Mouse (Mus musculus): ENCODE results near the gene Ahctf1. TPM values are rescaled to one million over a fixed set of nuclear protein-coding genes. Genes with fewer than 3 reads are reported as not detected.
A peak's percentile ranks its signal among the peaks of the same experiment; 100 is the strongest.

Ahctf1 gene
- total and polyA plus RNA-seq, 3 experiments = 22.4 to 109 (median 74.7) TPM

DNA sequence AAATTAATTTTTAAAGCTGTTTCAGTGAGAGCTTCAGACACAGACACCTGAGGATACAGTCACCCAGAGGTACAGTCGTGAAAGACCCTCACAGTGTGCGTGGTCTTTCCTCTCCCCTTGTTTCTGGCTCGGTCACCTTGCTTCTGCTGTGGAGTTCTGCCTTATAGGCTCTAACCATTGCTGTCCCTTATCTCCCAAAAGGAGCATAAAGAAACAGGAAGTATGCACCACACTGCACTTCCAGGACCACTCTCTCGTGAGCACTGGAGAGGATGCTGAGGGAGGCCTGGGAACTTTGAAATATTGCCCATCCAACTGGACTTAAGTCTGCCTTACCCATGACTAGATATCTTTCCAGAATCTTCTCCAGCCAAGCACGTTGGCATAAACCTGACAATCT, 92.7 kb downstream of the Ahctf1 start:
- peaks cover 66% of the 10 kb centered on the region for H3K4me1 ChIP-seq (ENCODE audit: insufficient read depth, low read depth, low read length)
- peaks cover 3% of the 10 kb centered on the region for H3K9me3 ChIP-seq (replicated peaks)
- ATAC-seq (ENCODE audit: extremely low read depth, insufficient number of reproducible peaks, low FRiP score, poor library complexity, severe bottlenecking) (no peak), DNase-seq (ENCODE audit: low spot score) (no peak)
- no peak for TF ChIP-seq GATA2 (IDR thresholded peaks at IDR 0.05; ENCODE audit: borderline replicate concordance, low read depth, low read length)
- no peak for TF ChIP-seq POLR2AphosphoS5 (IDR thresholded peaks at IDR 0.05; ENCODE audit: insufficient replicate concordance, low read depth, low read length)
- TF ChIP-seq TAL1 (conservative IDR thresholded peaks at IDR 0.05; ENCODE audit: low read depth, low read length) = no peak
- no peak for TF ChIP-seq GATA1 (IDR thresholded peaks at IDR 0.05; ENCODE audit: borderline replicate concordance, low read length)
- no peak for TF ChIP-seq CTCF (IDR thresholded peaks at IDR 0.05; ENCODE audit: low read depth, low read length)
- H3K27me3 ChIP-seq (ENCODE audit: insufficient read depth, low read length) = peaks cover 12% of the 10 kb centered on the region
- H3K36me3 ChIP-seq (replicated peaks) = no peaks in the 10 kb centered on the region
- H3K4me3 ChIP-seq (ENCODE audit: low read depth, low read length) = no peak overlapping the region

DNA sequence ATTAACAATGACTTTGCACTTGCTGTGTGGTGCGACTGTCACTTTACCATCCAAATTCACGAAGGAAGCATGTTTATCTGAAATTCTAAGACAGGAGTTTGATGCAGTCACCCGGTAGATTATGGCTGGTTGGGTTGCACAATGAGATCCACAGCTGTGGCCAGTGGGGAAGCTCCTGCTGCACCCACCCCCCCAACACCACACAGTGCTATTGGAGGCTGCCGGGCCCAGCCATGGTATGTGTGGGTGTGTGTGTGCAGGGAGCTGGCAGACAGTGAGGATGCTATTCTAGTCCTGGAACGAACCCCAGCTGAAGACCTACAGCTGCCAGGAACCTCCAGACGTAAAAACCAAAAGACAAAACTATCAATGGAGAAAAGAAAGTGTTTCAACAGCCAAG, 94.1 kb downstream of the Ahctf1 start:
- Histone ChIP-seq H3K4me3 (ENCODE audit: low read depth, low read length) (no peak overlapping the region), H3K27me3 (ENCODE audit: insufficient read depth, low read length) (peaks cover 12% of the 10 kb centered on the region), H3K9me3 (replicated peaks) (peaks cover 3% of the 10 kb centered on the region), H3K36me3 (replicated peaks) (no peaks in the 10 kb centered on the region), H3K4me1 (ENCODE audit: insufficient read depth, low read depth, low read length) (peaks cover 73% of the 10 kb centered on the region)
- TF ChIP-seq POLR2AphosphoS5 (IDR thresholded peaks at IDR 0.05; ENCODE audit: insufficient replicate concordance, low read depth, low read length) (no peak), CTCF (IDR thresholded peaks at IDR 0.05; ENCODE audit: low read depth, low read length) (no peak), TAL1 (conservative IDR thresholded peaks at IDR 0.05; ENCODE audit: low read depth, low read length) (no peak), GATA2 (IDR thresholded peaks at IDR 0.05; ENCODE audit: borderline replicate concordance, low read depth, low read length) (no peak), GATA1 (IDR thresholded peaks at IDR 0.05; ENCODE audit: borderline replicate concordance, low read length) (no peak)
- DNase-seq (ENCODE audit: low spot score) = no peak
- no peak for ATAC-seq (ENCODE audit: extremely low read depth, insufficient number of reproducible peaks, low FRiP score, poor library complexity, severe bottlenecking)

DNA sequence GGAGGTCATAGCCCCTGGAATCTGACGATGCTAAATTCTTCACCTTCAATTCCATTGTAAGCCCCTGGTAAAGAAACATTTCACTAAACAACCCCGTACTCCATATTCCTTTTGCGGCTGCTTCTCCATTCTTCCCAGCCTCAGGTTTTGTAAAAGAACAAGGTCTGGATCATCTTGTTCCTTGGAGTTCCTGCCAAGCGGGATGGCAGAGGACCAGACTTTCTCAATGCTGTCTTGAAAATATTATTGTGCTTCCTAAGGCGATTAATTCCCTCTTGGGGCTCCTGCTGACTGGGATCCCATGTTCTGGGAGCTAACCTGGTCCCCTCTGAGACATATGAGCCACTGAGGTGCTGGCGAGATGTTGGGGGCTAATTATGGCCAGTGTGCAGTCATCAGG, 98.3 kb downstream of the Ahctf1 start:
- DNase-seq (ENCODE audit: low spot score) = no peak
- peaks cover 18% of the 10 kb centered on the region for H3K27me3 ChIP-seq (ENCODE audit: insufficient read depth, low read length)
- TF ChIP-seq CTCF (IDR thresholded peaks at IDR 0.05; ENCODE audit: low read depth, low read length) (no peak), POLR2AphosphoS5 (IDR thresholded peaks at IDR 0.05; ENCODE audit: insufficient replicate concordance, low read depth, low read length) (no peak), TAL1 (conservative IDR thresholded peaks at IDR 0.05; ENCODE audit: low read depth, low read length) (no peak), GATA1 (IDR thresholded peaks at IDR 0.05; ENCODE audit: borderline replicate concordance, low read length) (no peak), GATA2 (IDR thresholded peaks at IDR 0.05; ENCODE audit: borderline replicate concordance, low read depth, low read length) (no peak)
- H3K4me1 ChIP-seq (ENCODE audit: insufficient read depth, low read depth, low read length) = peaks cover 67% of the 10 kb centered on the region
- 0 out of 2 replicates have a peak, but pooled peaks cover 3% of the 10 kb centered on the region for H3K9me3 ChIP-seq (replicated peaks)
- no peak overlapping the region for H3K4me3 ChIP-seq (ENCODE audit: low read depth, low read length)
- no peak for ATAC-seq (ENCODE audit: extremely low read depth, insufficient number of reproducible peaks, low FRiP score, poor library complexity, severe bottlenecking)
- no peaks in the 10 kb centered on the region for H3K36me3 ChIP-seq (replicated peaks)

DNA sequence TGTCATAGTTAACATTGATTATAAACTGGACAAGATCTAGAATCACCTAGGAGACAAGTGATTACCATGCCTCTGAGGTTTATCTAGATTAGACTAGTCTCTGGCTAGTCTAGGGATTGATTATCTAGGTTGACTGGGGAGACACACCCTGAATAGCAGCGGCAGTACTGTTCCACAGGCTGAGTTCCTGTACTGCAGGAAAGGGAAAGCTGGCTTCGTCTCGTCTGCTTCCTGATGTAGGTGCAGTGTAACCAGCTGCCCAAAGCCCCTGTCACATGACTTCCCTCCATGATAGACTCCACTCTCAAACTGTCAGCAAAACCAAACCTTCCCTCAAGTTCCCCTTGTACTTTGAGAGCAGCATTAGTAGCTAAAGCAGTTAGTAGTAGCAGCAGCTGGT, 99.3 kb downstream of the Ahctf1 start:
- TF ChIP-seq POLR2AphosphoS5 (IDR thresholded peaks at IDR 0.05; ENCODE audit: insufficient replicate concordance, low read depth, low read length) (no peak), CTCF (IDR thresholded peaks at IDR 0.05; ENCODE audit: low read depth, low read length) (no peak)
- Histone ChIP-seq H3K4me1 (ENCODE audit: insufficient read depth, low read depth, low read length) (peaks cover 57% of the 10 kb centered on the region), H3K9me3 (replicated peaks) (0 out of 2 replicates have a peak, but pooled peaks cover 3% of the 10 kb centered on the region), H3K4me3 (ENCODE audit: low read depth, low read length) (no peak overlapping the region; the same call in 1 of the 2 replicates), H3K36me3 (replicated peaks) (no peaks in the 10 kb centered on the region), H3K27me3 (ENCODE audit: insufficient read depth, low read length) (peaks cover 24% of the 10 kb centered on the region)
- DNase-seq (ENCODE audit: low spot score) (peak; percentile 45), ATAC-seq (ENCODE audit: extremely low read depth, insufficient number of reproducible peaks, low FRiP score, poor library complexity, severe bottlenecking) (peak; percentile 58)

Other genes with a start within 250 kb of the Ahctf1 start
- 72.8 and 72.9 TPM in 2 replicates for gene Sccpdh, start 135.5 kb downstream of the Ahctf1 start, total RNA-seq (2014; fragmentation: Nextera tagmentation)
- 110 and 127 TPM in 2 replicates for gene Sccpdh, start 135.5 kb downstream of the Ahctf1 start, total RNA-seq (2017)
- gene Sccpdh, start 135.5 kb downstream of the Ahctf1 start, polyA plus RNA-seq (2012) = 11.9 and 12.3 TPM in 2 replicates
- not detected in 2 replicates for gene Kif28, start 58.4 kb downstream of the Ahctf1 start, total RNA-seq (2014; fragmentation: Nextera tagmentation)
- gene Kif28, start 58.4 kb downstream of the Ahctf1 start, total RNA-seq (2017) = 0.05 TPM in 1 of 2 replicates, not detected in the other
- 0.01 TPM in 1 of 2 replicates, not detected in the other for gene Kif28, start 58.4 kb downstream of the Ahctf1 start, polyA plus RNA-seq (2012)
- 1.2 TPM in 1 of 2 replicates, not detected in the other for gene Gm10518, start 304 bp downstream of the Ahctf1 start, total RNA-seq (2014; fragmentation: Nextera tagmentation)
- gene Gm10518, start 304 bp downstream of the Ahctf1 start, total RNA-seq (2017) = 0.17 and 0.55 TPM in 2 replicates
- not detected in 2 replicates for gene Gm10518, start 304 bp downstream of the Ahctf1 start, polyA plus RNA-seq (2012)
- gene Cdc42bpa, start 156.8 kb upstream of the Ahctf1 start, total RNA-seq (2014; fragmentation: Nextera tagmentation) = 50.3 and 90.0 TPM in 2 replicates
- 22.9 and 28.2 TPM in 2 replicates for gene Cdc42bpa, start 156.8 kb upstream of the Ahctf1 start, total RNA-seq (2017)
- 8.2 and 8.3 TPM in 2 replicates for gene Cdc42bpa, start 156.8 kb upstream of the Ahctf1 start, polyA plus RNA-seq (2012)